Mouse (Mus musculus): ENCODE results near the gene Zfr. TPM values are rescaled to one million over a fixed set of nuclear protein-coding genes. Genes with fewer than 3 reads are reported as not detected.
"Not testable (repeated sequence)": the region's sequence is repeated elsewhere in the genome, so short reads cannot be mapped to it uniquely, and the experiment has no call there.

The Zfr gene
- polyA plus RNA-seq, 1 experiment from 2014 or later, result 115 TPM

DNA sequence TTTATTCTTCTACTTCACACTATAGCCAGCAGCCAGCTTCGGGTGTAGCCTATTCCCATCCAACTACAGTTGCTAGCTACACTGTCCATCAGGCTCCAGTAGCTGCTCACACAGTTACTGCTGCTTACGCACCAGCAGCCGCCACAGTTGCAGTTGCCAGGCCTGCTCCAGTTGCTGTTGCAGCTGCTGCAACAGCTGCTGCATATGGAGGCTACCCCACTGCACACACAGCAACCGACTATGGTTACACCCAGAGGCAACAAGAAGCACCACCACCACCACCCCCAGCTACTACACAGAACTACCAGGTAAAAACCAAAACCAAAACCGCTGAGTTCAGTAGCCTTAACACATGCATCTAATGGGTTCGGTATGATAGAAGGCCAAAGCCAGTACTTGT, 18.7 kb downstream of the Zfr start:
- no peaks in the 10 kb centered on the region for H3K27me3 ChIP-seq
- WGBS, result 84% methylated on average over 6 of the region's 6 CpGs
- H3K9me3 ChIP-seq, result no peaks in the 10 kb centered on the region
- H3K36me3 ChIP-seq, result peaks cover 25% of the 10 kb centered on the region
- H3K9ac ChIP-seq, result no peak overlapping the region
- H3K27ac ChIP-seq, result no peak overlapping the region
- no peak overlapping the region for H3K4me3 ChIP-seq
- H3K4me2 ChIP-seq (replicated peaks), result no peak overlapping the region
- H3K4me1 ChIP-seq, result no peaks in the 10 kb centered on the region
- 0 out of 2 replicates have a peak, but pooled peaks have one; percentile 28 for ATAC-seq (ENCODE audit: insufficient number of reproducible peaks, insufficient read depth, low FRiP score, low TSS enrichment)

DNA sequence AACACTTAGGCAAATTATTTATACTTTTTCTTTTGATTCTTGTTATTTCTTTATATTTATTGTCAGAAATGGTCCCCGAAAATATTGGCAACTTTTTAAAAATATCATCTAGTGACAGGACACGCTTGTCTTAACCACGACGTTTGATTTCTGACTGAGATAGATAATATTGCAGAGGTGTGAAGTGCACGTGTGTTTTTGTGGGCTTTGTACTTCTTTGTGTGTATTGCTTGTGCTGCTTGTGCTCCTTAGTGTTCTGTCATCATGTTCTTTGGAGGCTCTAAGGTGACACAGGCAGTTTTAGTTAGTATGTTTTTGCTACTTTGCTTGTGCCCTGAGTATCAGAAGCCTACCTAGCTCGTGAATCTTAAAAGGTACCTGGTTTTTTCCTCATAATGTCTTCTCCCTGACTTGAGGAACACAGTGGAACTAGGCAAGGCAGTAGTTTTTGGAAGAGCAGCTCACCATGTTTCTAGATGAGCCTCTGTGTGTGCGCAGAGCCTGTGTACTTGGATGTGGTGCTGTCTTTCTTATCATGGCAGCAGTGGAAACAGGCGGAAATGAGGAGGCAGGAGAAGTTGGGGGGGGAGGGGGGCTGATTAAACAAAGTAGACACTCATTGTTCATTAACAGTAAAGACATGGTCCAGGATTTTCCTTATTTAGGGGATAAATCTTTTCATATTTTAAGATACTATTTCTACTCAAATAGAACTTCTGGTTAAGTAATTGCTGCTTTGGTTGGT, 23.5 kb downstream of the Zfr start:
- Histone ChIP-seq H3K27me3 (no peaks in the 10 kb centered on the region), H3K9me3 (no peaks in the 10 kb centered on the region), H3K27ac (no peak overlapping the region), H3K4me1 (no peaks in the 10 kb centered on the region), H3K9ac (no peak overlapping the region), H3K36me3 (peaks cover 29% of the 10 kb centered on the region), H3K4me2 (replicated peaks) (no peak overlapping the region), H3K4me3 (no peak overlapping the region)
- no peak for ATAC-seq (ENCODE audit: insufficient number of reproducible peaks, insufficient read depth, low FRiP score, low TSS enrichment)
- 92% methylated on average over 8 of the region's 8 CpGs for WGBS

DNA sequence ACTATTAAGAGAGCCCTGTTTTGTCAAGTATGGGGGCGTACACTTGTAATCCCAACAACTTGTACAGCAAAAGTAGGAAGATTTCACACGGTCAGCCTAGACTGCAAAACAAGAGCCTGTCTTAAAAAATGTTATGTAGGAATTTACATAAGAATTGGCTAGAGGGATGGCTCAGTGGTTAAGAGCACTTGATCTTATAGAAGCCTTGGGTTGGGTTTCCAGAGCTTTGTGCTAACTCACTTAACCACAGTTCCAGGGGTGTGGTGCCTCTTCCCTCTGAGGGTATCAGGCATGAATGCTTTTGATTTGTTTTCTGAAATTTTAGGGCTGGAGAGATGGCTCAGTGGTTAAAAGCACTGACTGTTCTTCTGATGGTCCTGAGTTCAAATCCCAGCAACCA, 29.8 kb downstream of the Zfr start:
- 88% methylated on average over 2 of the region's 2 CpGs for WGBS

DNA sequence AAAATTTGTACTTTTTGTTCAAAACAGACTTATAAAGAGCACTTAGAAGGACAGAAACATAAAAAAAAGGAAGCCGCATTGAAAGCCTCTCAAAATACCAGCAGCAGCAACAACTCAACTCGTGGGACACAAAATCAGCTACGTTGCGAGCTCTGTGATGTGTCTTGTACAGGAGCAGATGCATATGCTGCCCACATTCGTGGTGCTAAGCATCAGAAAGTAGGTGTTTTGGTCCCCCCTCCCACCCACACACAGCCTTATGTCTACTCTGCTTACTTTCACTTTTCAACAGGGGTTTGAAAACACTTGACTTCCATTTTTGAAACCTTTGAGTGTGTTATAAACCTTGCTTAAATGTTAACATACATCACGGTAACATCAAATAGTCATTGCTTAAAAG, 31.9 kb downstream of the Zfr start:
- Histone ChIP-seq H3K9ac (no peak overlapping the region), H3K4me1 (no peaks in the 10 kb centered on the region), H3K9me3 (no peaks in the 10 kb centered on the region), H3K27me3 (no peaks in the 10 kb centered on the region), H3K36me3 (peaks cover 61% of the 10 kb centered on the region), H3K4me3 (no peak overlapping the region), H3K27ac (no peak overlapping the region), H3K4me2 (replicated peaks) (no peak overlapping the region)
- ATAC-seq (ENCODE audit: insufficient number of reproducible peaks, insufficient read depth, low FRiP score, low TSS enrichment), result no peak
- WGBS, result 94% methylated on average over 6 of the region's 6 CpGs

More for the DNA sequence above, 29.8 kb downstream of the Zfr start:
- H3K9ac ChIP-seq, result no peak overlapping the region
- H3K4me3 ChIP-seq, result no peak overlapping the region
- no peak overlapping the region for H3K27ac ChIP-seq
- ATAC-seq (ENCODE audit: insufficient number of reproducible peaks, insufficient read depth, low FRiP score, low TSS enrichment), result no peak
- H3K9me3 ChIP-seq, result no peaks in the 10 kb centered on the region
- no peaks in the 10 kb centered on the region for H3K27me3 ChIP-seq
- no peaks in the 10 kb centered on the region for H3K4me1 ChIP-seq
- H3K4me2 ChIP-seq (replicated peaks), result no peak overlapping the region
- peaks cover 50% of the 10 kb centered on the region for H3K36me3 ChIP-seq

DNA sequence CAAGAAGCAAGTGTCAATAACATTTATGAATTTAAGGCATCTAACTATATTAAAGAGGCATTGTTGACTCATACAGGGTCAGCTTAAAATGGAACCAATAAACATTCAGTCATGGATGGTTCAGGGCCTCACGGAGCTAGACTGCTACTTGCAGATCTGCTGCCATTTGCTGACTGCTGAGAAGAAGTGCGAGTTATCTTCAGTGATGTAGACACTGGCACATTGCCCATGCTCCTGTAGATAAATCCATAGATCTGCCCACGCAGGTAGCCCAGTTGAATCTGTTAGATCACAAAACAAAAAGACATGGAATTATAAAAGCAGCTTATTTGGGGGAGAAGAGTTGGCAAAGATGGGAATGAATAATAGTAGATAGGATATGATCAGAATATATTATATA, 36.1 kb downstream of the Zfr start:
- no peak overlapping the region for H3K4me3 ChIP-seq

DNA sequence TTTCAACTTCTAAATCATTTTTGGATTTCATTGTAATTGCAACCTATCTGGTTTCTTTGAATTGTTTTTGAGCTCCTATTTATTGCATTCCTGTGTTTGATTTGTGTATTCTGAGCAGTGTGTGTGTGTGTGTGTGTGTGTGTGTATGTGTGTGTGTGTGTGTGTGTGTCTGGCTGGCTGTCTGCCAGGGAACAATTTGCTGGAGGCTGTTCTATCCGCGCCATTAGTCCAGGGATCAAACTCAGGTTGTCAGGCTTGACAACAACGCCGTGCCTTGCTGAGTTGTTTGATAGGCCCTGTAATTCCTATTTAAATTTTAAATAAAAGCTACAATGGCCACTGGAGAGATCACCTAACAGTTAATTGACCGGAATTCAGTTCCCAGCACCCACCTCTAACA, 60.5 kb downstream of the Zfr start:
- Histone ChIP-seq H3K9ac (no peak overlapping the region), H3K27me3 (no peaks in the 10 kb centered on the region), H3K4me1 (no peaks in the 10 kb centered on the region), H3K9me3 (no peaks in the 10 kb centered on the region), H3K27ac (no peak overlapping the region), H3K36me3 (peaks cover 69% of the 10 kb centered on the region), H3K4me2 (replicated peaks) (no peak overlapping the region), H3K4me3 (no peak overlapping the region)
- 73% methylated on average over 5 of the region's 5 CpGs for WGBS
- ATAC-seq (ENCODE audit: insufficient number of reproducible peaks, insufficient read depth, low FRiP score, low TSS enrichment), result no peak

More for the DNA sequence above, 36.1 kb downstream of the Zfr start:
- Histone ChIP-seq H3K4me1 (no peaks in the 10 kb centered on the region), H3K36me3 (peaks cover 68% of the 10 kb centered on the region), H3K4me2 (replicated peaks) (no peak overlapping the region), H3K27ac (no peak overlapping the region), H3K9ac (no peak overlapping the region), H3K27me3 (no peaks in the 10 kb centered on the region), H3K9me3 (no peaks in the 10 kb centered on the region)
- no peak for ATAC-seq (ENCODE audit: insufficient number of reproducible peaks, insufficient read depth, low FRiP score, low TSS enrichment)
- 96% methylated on average over 3 of the region's 3 CpGs for WGBS

DNA sequence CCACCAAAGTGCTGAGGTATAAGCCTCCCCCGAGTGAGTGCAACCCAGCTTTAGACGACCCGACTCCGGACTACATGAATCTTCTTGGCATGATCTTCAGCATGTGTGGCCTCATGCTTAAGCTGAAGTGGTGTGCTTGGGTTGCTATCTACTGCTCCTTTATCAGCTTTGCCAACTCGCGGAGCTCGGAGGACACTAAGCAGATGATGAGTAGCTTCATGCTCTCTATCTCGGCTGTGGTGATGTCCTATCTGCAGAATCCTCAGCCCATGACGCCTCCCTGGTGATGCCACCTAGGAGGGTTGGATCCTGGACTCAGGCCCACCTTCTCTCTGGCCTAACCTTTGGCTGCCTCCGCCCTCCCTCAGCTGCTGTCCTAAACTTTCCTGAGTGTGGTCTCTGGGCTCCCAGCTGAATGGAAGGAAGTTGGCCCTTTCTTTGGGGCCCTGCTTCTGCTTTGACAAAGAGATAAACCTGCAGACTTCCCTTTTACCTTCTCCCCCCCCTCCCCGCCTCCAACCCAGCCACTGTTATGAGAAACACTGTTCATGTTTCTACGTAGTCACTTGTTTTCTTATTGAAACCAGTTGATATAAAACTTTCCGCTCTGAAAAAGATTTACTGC, 63.7 kb downstream of the Zfr start:
- not testable (repeated sequence) for H3K27me3 ChIP-seq; H3K9ac ChIP-seq; ATAC-seq (ENCODE audit: insufficient number of reproducible peaks, insufficient read depth, low FRiP score, low TSS enrichment); H3K4me1 ChIP-seq; H3K4me2 ChIP-seq (replicated peaks); H3K4me3 ChIP-seq; H3K9me3 ChIP-seq; H3K27ac ChIP-seq
- WGBS, result 89% methylated on average over 13 of the region's 13 CpGs
- peaks cover 51% of the 10 kb centered on the region for H3K36me3 ChIP-seq

DNA sequence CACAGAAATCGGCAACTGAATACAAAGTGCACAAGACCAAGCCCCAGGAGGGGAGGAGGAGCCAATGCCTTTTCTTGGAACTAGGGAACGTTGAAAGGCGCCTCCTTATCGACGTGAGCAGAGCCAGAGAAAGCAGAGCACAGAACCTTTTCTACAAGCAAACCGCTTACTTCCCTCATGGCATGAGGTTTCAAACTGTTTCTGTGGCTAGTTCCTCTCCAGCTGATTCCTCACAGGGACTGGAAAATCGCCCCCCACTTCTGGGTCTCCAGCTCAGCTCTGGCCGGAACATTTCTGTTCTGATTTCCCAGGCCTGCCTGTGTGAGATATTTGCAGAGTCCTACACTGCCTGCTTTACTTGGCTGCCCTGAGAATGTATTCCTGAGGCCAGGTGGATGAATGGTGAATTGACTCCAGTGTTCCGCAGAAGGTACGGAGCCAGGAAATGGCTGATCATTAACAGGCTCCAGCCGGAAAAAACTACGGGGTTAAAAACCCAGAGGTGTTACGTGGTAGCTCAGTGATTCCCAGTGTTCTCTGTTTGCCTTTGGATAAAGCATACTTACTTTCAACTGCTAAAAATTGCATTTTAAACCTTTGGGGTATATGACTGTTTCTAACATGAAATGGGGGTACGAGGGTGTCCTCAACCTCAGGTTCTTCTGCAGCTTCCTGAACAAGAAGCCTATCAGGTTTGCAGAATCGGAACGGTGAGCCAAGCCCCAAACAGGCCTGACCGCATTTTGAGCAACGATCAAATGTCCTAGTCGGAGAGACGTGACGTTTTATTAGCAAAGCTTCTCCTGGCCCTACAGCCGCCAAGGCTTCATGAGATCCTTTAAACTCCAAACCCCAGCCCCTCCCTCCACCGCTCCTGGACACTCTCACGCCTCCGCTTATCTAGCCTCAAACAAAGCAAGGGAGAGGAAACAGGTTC, 76.5 kb downstream of the Zfr start:
- no peak for ATAC-seq (ENCODE audit: insufficient number of reproducible peaks, insufficient read depth, low FRiP score, low TSS enrichment)

DNA sequence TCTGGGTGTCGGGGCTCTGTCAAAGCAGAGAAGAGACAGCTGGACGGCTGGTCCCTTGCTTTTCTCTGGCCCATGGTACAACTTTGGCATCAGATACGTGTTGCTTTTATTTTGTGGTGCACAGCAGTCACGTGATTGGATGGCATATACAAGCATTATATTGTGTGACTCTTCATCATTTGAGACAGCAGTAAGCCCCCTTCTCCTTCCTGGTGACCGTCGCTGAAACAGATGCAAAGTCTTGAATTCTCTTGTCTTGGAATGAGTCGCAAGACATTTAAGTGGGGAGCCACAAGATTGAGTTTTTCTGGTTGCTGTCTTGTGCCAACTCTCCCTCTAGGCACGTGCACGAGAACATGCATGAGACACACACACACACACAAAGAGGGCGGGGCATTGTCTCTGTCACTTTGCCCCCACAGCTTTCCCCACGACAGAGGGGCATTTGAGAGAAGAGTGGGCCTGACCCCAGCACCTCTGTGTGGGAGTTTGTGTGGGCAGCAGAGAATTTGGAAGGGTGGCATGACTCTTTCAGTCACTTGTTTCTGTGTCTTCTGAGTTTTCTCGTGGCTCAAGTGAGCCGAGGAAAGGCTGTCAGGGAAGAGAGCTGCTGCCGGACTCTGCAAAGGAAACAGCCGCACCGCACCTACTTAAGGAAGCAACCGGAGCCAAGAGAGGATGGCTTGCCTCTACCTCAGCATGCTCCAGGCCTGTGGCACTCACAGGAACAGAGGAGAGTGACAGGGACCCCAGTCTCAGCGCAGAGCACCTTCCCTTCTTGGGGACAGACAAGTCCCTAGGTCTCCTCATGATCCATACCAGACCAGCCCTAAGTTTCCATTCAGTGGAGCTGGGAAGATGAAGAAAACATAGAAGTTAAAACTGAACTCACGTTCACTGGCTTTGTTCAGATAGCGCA, 77.4 kb downstream of the Zfr start:
- Histone ChIP-seq H3K9me3 (no peaks in the 10 kb centered on the region), H3K36me3 (0 out of 2 replicates have a peak, but pooled peaks cover 9% of the 10 kb centered on the region), H3K4me3 (no peak overlapping the region), H3K9ac (no peak overlapping the region), H3K27me3 (no peaks in the 10 kb centered on the region), H3K4me1 (peaks cover 13% of the 10 kb centered on the region; the same call in 1 of the 2 replicates), H3K27ac (peak overlapping the region; percentile 65), H3K4me2 (replicated peaks) (no peak overlapping the region; the same call in 1 of the 2 replicates)
- ATAC-seq (ENCODE audit: insufficient number of reproducible peaks, insufficient read depth, low FRiP score, low TSS enrichment), result no peak
- 72% methylated on average over 20 of the region's 20 CpGs for WGBS

More for the DNA sequence above, 76.5 kb downstream of the Zfr start:
- Histone ChIP-seq H3K4me2 (replicated peaks) (no peak overlapping the region; the same call in 1 of the 2 replicates), H3K27ac (peak overlapping the region; percentile 73), H3K9me3 (no peaks in the 10 kb centered on the region), H3K36me3 (0 out of 2 replicates have a peak, but pooled peaks cover 12% of the 10 kb centered on the region), H3K27me3 (no peaks in the 10 kb centered on the region), H3K4me3 (no peak overlapping the region), H3K9ac (0 out of 2 replicates have a peak overlapping the region, but pooled peaks have one; percentile 15), H3K4me1 (peaks cover 13% of the 10 kb centered on the region; the same call in 1 of the 2 replicates)
- WGBS, result 47% methylated on average over 25 of the region's 25 CpGs

DNA sequence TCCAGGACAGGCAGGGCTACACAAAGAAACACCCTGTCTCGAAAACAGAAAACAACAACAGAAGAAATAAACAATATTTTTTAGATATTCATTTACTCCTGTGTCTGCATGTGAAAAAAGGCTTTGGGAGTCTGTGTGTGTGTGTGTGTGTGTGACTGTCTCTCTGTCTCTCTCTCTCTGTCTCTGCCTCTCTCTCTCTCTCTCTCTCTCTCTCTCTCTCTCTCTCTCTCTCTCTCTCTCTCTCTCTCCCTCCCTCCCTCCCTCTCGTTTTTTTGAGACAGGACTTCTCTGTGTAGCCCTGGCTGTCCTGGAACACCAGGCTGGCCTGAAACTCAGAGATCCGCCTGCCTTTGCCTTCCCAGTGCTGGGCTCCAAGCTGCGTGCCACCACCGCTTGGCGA, 78.3 kb downstream of the Zfr start:
- no peak overlapping the region for H3K4me3 ChIP-seq
- no peak overlapping the region for H3K9ac ChIP-seq
- H3K4me1 ChIP-seq, result peaks cover 13% of the 10 kb centered on the region; the same call in 1 of the 2 replicates
- no peaks in the 10 kb centered on the region for H3K9me3 ChIP-seq
- no peak; the same call in 1 of the 2 replicates for ATAC-seq (ENCODE audit: insufficient number of reproducible peaks, insufficient read depth, low FRiP score, low TSS enrichment)
- H3K4me2 ChIP-seq (replicated peaks), result no peak overlapping the region
- H3K36me3 ChIP-seq, result no peaks in the 10 kb centered on the region
- H3K27me3 ChIP-seq, result no peaks in the 10 kb centered on the region
- 70% methylated on average over 6 of the region's 6 CpGs for WGBS
- no peak overlapping the region for H3K27ac ChIP-seq
